Mouse (Mus musculus): ENCODE results near the gene Sgpl1. TPM values are rescaled to one million over a fixed set of nuclear protein-coding genes. Genes with fewer than 3 reads are reported as not detected.

The Sgpl1 gene
- polyA plus RNA-seq, 1 experiment from 2014 or later: 95.2 TPM

GRCm38 (mm10) chr10:61088468-61088867 lies 59.0 kb downstream of the Sgpl1 start:
- no peak for DNase-seq (ENCODE audit: low spot score)

GRCm38 (mm10) chr10:61086502-61086901 lies 61.0 kb downstream of the Sgpl1 start:
- DNase-seq (ENCODE audit: low spot score): no peak

DNA sequence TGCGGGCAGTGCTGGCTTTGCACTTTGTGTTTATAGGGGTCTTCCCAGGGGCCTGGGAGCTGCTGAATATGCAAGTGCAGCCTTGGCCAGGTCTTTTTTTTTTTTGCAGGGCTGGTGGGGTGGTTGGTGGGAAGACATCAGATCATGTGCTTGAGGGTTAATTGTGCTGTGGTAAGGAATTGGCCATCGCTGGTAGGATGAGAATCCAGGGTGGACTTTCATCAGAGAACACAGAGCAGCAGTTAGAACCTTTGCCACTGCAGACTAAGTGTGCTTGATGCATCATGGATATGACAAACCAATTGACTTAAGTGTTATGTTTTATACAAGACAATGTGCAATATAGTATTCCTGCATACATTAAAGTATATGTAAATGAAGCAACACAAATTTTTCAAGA lies 62.1 kb downstream of the Sgpl1 start:
- no peak for DNase-seq (ENCODE audit: low spot score)

DNA sequence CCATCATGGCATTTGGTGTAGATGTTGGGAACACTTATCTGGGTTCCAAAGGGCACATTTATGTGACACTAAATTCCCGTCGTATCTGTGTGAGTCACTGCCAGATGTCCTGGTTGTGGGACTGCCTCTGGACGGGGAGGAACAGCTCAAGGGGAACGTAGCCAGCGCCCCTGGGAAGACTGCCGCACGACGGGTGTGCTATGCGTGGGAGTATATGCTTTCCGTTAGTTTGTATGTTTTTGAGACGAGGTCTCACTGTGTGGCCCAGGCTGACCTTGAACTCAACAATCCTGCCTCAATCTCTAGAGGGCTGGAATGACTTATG lies 66.6 kb downstream of the Sgpl1 start:
- no peak for DNase-seq (ENCODE audit: low spot score)

- peak; percentile 49 for DNase-seq (ENCODE audit: low spot score)
Observed at GRCm38 (mm10) chr10:61080227-61080930, 67.1 kb downstream of the Sgpl1 start.

DNA sequence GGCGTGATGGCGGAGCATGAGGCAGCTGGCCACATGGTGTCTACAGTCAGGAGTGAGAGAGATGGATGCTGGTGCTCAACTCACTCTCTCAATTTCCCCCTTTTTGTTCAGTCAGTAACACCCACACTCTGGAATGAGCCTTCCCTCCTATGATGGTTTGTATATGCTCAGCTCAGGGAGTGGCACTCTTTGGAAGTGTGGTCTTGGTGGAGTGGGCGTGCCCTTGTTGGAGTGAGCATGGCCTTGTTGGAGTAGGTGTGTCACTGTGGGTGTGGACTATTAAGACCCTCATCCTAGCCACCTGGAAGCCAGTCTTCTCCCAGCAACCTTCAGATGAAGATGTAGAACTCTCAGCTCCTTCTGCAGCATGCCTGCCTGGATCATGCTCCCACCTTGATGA lies 71.9 kb downstream of the Sgpl1 start:
- DNase-seq (ENCODE audit: low spot score): no peak

DNA sequence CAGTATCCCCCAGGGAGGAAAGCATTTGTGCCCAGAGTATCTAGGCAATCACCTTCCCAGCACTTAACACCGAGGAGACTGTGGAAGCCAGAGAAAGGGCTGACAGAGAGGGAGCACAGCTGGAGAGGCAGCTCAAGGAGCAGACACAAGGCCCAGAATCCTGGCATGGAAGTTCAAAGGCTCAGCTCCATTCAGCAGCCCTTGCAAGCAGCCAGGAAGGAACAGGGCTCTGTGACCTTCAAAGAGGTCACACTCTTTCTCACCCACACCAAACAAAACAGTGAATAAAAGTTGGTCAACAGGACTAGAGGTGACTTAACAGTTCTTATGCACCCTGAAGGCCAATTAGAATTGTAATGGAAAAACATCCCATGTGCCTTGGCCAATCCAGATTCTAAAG lies 72.9 kb downstream of the Sgpl1 start:
- no peak for DNase-seq (ENCODE audit: low spot score)

GRCm38 (mm10) chr10:61072324-61072723 lies 75.2 kb downstream of the Sgpl1 start:
- DNase-seq (ENCODE audit: low spot score): peak; percentile 58

GRCm38 (mm10) chr10:61069248-61069647 lies 78.3 kb downstream of the Sgpl1 start:
- DNase-seq (ENCODE audit: low spot score): no peak

DNA sequence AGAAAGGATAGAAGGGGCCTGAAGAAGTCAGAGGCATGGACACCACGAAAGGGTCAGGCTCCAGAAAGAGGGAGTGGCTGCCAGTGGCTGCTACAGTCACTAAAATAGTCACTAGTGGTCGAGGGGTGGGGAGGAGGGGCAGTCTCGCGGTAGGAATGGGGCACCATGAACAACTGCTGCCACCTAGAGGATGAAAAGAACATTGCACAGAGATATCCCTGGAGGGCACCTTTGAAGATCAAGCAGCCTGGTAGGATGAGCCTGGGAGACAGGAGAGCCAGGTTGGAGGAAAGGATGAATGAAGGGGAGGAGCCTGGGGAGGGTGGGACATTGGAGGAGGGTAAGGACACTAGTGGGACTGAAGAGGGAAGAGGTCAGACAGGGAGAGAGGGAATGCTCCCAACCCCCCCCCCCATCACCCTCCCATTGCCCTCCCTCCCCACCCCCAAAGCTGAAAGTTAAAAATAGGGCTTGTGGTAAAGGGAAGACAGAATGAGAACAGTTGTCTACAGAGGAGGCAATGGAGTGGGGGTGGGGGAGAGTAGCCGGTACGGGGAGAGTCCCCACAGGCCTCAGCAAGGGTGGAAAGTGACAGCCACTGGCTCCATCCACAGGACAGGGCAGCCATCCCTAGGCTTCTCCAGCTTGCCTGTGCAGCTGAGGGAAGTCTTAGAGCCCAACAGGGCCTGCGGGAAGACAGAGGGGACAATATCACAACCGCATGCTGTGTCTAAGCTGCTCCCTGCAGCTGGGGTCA lies 78.9 kb downstream of the Sgpl1 start:
- DNase-seq (ENCODE audit: low spot score): peak; percentile 65

DNA sequence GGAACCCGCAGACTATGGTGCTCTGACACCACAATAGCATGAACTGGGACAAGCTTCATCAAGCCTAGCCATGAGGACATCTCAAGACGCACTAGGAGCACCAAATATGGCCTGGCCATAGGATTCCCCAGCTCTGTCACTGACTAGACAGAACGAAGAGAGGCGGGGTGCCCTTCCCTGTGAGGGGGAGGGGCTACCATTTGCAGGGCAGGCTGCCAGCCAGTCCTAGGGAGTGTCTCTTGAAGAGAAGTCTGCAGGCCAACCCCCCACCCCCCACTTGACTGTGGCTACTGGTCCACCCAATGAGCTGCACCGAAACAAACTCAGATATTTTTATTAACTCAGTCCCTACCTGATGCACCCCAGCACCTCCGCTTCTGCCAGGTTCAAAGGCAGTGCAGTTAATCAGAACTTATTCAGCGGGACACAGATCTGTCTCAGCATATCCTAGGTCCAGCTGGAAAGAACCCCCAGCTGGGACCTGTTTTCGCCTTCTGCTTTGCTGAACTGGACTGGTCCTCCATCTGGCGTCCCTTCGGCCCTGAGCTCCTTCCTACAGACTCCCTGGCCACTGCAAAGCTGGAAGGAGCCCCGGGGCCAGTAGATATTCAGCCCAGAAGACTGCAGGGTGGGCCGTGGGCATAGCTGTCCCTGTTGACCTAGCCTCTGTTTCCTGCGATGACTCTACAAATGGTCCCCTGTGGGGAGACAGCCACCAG lies 82.1 kb downstream of the Sgpl1 start:
- no peak for DNase-seq (ENCODE audit: low spot score)

DNA sequence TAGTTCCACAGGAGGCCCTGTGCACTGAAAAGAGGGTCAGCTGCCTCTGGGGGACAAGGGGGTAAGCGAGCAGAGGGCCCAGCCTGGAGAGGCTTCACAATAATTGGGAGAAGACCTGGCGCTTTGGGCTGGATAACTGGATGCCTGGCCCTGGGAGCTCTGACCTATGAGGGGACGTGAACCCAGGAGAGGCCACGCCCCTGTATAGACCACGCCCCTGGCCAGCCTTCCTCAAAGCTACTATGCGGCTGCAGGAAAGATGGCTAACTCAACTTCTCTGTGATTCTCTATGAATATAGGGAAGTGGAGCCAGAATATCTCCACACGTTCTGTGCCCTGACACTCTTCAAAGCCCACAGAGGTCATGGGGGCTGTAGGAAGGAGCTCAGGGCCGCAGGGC lies 82.9 kb downstream of the Sgpl1 start:
- DNase-seq (ENCODE audit: low spot score): no peak

GRCm38 (mm10) chr10:61063271-61063864 lies 84.1 kb downstream of the Sgpl1 start:
- DNase-seq (ENCODE audit: low spot score): no peak

- no peak for DNase-seq (ENCODE audit: low spot score)
Observed at GRCm38 (mm10) chr10:61059543-61060110, 87.9 kb downstream of the Sgpl1 start.

DNA sequence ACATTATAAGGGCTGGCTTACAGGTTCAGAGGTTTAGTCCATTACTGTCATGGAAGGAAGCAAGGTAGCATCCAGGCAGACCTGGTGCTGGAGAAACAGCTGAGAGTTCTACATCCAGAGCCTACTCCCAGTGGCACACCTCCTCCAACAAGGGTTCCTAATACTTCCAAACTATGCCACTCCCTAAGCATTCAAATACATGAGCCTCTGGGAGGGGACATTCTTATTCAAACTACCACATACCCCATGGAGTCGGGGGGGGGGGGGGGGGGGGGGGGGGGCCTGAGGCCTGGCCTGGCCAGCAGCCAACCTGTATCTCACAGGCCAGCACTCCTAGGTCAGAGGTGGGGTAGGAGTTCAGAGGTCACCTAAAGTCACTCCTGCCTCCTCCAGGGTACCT lies 88.4 kb downstream of the Sgpl1 start:
- no peak for DNase-seq (ENCODE audit: low spot score)

GRCm38 (mm10) chr10:61056661-61057060 lies 90.8 kb downstream of the Sgpl1 start:
- no peak for DNase-seq (ENCODE audit: low spot score)

- peak; percentile 44 for DNase-seq (ENCODE audit: low spot score)
Observed at GRCm38 (mm10) chr10:61051993-61052613, 95.4 kb downstream of the Sgpl1 start.

All from thymus, postnatal 0 days (tissue).